Mouse (Mus musculus) embryonic fibroblast, embryonic 13.5 days (primary cell): Measurements from ENCODE around the gene Atp5b. TPM values are rescaled to one million over a fixed set of nuclear protein-coding genes. Genes with fewer than 3 reads are reported as not detected.
A peak's percentile ranks its signal among the peaks of the same experiment; 100 is the strongest.

ENCODE experiments used
- H3K27ac ChIP-seq: 2 replicates; pipeline ENCODE4 v1.5.1; 2012; ENCODE audit warnings: low read length, control low read depth, inconsistent platforms; ENCODE audit not compliant: insufficient read depth
- H3K4me1 ChIP-seq: 2 replicates; pipeline ENCODE4 v1.6.1; 2011; ENCODE audit warnings: low read length; ENCODE audit not compliant: control insufficient read depth, insufficient read depth
- H3K4me3 ChIP-seq: 2 replicates; pipeline ENCODE4 v1.5.1; 2011; ENCODE audit warnings: mild to moderate bottlenecking, control low read depth, low read length; ENCODE audit not compliant: insufficient read depth
- CTCF ChIP-seq: IDR thresholded peaks from 2 replicates; pipeline ENCODE4 v1.5.1; 2011; ENCODE audit warnings: mild to moderate bottlenecking, control low read depth, low read length, moderate library complexity, borderline replicate concordance; ENCODE audit not compliant: insufficient read depth
- POLR2A ChIP-seq: IDR thresholded peaks from 2 replicates; pipeline ENCODE4 v1.6.1; 2011; ENCODE audit warnings: low read depth, mild to moderate bottlenecking, control low read depth, low read length, moderate library complexity
- polyA plus RNA-seq: library from polyadenylated mRNA; stranded (reverse); fragments of >200 nt; gene quantifications from 2 replicates; pipeline ENCODE4 v1.2.4, GENCODE M21; 2011; ENCODE audit warnings: low read depth; ENCODE audit not compliant: missing spikeins, insufficient read length

Gene Atp5b
- polyA plus RNA-seq: 979 and 1,112 TPM in 2 replicates

DNA sequence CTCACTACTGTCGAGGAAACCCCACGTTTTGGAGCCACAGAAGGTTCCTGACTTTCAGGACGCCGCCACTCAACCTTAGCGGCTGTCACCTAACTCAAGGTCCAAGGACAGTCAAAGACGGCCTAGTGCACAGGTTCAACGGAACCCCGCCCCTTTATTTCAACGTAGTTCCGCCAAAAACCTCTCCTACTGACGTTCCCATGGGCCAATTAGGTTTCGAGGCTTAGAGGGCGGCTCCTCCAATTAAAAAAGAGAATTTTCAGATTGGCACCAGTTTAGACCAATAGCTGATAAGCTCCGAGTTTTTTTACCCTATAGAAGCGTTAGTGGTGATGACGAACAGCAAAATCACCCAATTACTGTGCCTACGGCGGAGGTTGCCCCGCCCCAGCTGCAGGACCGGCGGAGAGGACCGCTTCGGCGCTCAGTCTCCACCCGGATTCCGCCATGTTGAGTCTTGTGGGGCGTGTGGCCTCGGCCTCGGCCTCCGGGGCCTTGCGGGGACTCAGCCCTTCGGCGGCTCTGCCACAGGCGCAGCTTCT, at the start of gene Atp5b:
Atp5b (plus strand) TSS at position 394 of the 542 bp plus-strand sequence.
- Histone ChIP-seq H3K27ac (peak within 1 kb of the TSS; percentile 34), H3K4me3 (peak within 1 kb of the TSS; percentile 93), H3K4me1 (peaks cover 2% of the 10 kb centered on the region; the same call in 1 of the 2 replicates)
- TF ChIP-seq POLR2A: peak; percentile 93
- no peak for TF ChIP-seq CTCF

DNA sequence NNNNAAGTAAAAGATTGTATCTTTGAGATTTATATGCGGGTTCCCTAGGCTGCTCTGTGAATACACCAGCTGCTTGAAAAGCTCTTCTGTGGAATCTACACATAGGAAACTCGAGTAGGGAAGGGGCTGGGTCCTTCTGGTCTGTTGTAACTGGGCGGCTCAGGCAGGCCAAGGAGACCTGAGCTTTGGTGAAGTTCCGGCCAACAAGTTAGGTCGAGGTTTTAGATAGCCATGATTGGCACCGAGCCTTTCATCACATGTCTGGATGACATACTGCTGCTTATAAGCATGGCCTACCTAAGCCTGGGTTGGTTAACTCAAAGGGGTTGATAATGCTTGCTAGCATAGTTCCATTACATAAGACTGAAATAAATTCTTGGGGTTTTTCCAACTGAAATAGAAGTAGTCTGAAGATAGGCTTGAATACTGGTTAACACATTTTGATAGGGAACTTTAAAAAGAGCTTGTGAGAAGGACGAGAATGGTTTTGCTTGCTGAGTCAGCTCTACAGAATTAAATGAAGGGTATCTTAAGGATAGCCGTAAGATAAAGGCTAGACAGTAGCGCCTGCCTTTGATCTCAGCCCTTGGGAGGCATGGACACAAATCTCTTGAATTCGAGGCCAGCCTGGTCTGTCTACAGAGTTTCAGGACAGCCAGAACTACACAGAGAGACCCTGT, 46.2 kb upstream of the Atp5b start:
- peaks cover 14% of the 10 kb centered on the region for H3K4me1 ChIP-seq
- H3K27ac ChIP-seq: peak overlapping the region; percentile 70; the same call in 1 of the 2 replicates
- peak overlapping the region; percentile 94 for H3K4me3 ChIP-seq
- no peak for TF ChIP-seq CTCF
- TF ChIP-seq POLR2A: peak; percentile 32; the same call in 1 of the 2 replicates

- Histone ChIP-seq H3K4me3 (peak overlapping the region; percentile 33), H3K27ac (no peak overlapping the region), H3K4me1 (peaks cover 14% of the 10 kb centered on the region)
- TF ChIP-seq POLR2A: no peak
- no peak for TF ChIP-seq CTCF
Observed at GRCm38 (mm10) chr10:128037921-128038320, 45.2 kb upstream of the Atp5b start.

DNA sequence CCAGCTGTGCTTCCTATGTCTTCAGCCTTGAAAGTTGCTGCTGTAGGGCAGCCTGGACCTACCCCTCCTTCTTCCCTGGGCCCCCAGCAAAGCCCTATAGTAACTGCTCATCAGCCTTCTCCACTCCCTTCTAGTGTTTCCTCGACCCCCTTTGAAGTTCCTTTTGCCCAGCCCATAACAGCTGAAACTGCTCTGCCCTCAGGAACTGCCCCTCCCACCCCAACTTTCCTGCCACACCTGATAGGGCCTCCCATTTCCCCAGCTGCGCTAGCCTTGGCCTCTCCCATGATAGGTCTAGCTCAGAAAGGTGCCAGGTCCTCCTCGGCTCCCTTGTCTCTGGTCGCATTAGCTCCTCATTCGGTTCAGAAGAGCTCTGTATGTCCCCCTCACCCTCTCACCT, 43.9 kb upstream of the Atp5b start:
- Histone ChIP-seq H3K4me3 (no peak overlapping the region), H3K27ac (no peak overlapping the region), H3K4me1 (peaks cover 14% of the 10 kb centered on the region)
- TF ChIP-seq CTCF (no peak), POLR2A (no peak)

GRCm38 (mm10) chr10:128039858-128040257, 43.2 kb upstream of the Atp5b start:
- TF ChIP-seq POLR2A: no peak
- no peak for TF ChIP-seq CTCF

DNA sequence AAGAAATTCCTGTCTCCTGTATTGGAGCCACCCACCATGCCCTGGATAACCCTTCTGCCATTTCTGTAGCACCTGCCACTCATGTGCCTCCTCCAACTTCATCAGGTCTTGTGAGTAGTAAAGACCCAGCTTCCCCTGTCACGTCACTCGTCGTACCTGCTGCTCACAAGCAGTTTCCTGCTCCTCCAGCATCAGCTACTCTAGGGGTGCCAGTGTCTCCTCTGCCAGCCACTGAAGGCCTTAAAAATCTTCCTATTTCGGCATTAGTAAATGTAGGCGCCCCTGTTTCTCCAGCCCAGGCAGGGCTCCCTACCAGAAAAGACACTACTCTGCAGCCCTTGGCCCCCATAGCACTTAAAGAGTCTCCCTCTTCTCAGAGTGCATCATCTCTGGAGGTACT, 42.8 kb upstream of the Atp5b start:
- no peak overlapping the region for H3K27ac ChIP-seq
- H3K4me3 ChIP-seq: no peak overlapping the region
- no peak for TF ChIP-seq CTCF
- H3K4me1 ChIP-seq: peaks cover 14% of the 10 kb centered on the region

More at GRCm38 (mm10) chr10:128039858-128040257, 43.2 kb upstream of the Atp5b start:
- H3K27ac ChIP-seq: no peak overlapping the region
- no peak overlapping the region for H3K4me3 ChIP-seq
- peaks cover 14% of the 10 kb centered on the region for H3K4me1 ChIP-seq

DNA sequence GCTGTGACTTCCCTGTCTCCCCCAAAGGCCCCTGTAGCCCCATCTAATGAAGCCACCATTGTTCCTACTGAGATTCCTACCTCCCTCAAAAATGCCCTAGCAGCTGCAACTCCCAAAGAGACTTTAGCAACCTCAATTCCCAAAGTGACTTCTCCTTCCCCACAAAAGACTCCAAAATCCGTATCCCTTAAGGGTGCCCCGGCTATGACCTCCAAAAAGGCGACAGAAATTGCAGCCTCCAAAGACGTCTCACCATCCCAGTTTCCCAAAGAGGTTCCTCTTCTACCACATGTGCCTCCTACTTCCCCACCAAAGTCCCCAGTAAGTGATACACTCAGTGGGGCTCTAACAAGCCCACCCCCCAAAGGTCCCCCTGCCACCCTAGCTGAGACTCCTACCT, 41.4 kb upstream of the Atp5b start:
- TF ChIP-seq POLR2A (no peak), CTCF (no peak)
- Histone ChIP-seq H3K27ac (no peak overlapping the region), H3K4me1 (peaks cover 14% of the 10 kb centered on the region), H3K4me3 (no peak overlapping the region)

GRCm38 (mm10) chr10:128042466-128042865, 40.6 kb upstream of the Atp5b start:
- TF ChIP-seq CTCF (no peak), POLR2A (no peak)
- H3K4me1 ChIP-seq: peaks cover 14% of the 10 kb centered on the region
- H3K27ac ChIP-seq: no peak overlapping the region
- no peak overlapping the region for H3K4me3 ChIP-seq

GRCm38 (mm10) chr10:128043041-128043835, 39.8 kb upstream of the Atp5b start:
- no peak for TF ChIP-seq CTCF
- Histone ChIP-seq H3K27ac (no peak overlapping the region), H3K4me1 (peaks cover 14% of the 10 kb centered on the region), H3K4me3 (no peak overlapping the region)

DNA sequence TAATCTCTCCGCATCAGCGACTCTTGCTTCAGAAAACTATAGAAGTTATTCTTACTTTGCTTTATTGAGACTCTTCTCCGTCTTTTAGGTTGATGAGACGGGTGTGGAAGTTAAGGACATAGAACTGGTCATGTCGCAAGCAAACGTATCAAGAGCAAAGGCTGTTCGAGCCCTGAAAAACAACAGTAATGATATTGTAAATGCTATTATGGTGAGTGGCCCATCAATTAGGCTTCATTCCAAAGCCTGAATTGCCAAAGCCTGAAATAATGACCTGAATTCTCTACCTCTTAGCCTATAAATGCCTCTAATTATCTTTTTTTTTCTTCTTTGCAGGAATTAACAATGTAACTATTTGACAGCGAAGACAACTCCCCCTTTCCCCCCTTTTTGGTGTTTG, 34.9 kb upstream of the Atp5b start:
- Histone ChIP-seq H3K4me3 (no peak overlapping the region), H3K4me1 (no peaks in the 10 kb centered on the region), H3K27ac (no peak overlapping the region)
- TF ChIP-seq CTCF (no peak), POLR2A (no peak)
